Mouse (Mus musculus): ENCODE results near the gene Nmb. TPM values are rescaled to one million over a fixed set of nuclear protein-coding genes. Genes with fewer than 3 reads are reported as not detected.

The Nmb gene
- total and polyA plus RNA-seq, 3 experiments, result 4.9 to 9.8 (median 7.5) TPM

DNA sequence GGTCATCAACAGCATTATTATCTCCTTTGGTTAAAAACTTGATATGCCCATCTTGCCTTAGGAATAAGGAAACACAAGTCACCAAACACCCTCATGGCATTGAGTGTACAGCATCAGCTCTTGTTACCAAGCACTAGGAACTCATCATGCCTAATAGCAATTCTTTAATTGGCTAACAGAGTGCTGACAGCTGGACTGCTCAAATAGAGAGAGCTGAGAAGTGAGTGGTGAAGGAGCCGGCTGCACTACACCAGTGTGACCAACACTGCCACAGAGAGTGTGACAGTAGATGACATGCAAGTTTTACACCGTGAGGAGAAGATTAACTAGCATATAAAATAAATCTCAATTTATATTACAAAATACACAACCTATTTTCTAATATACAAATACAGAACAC, 18.3 kb upstream of the Nmb start:
- Histone ChIP-seq H3K36me3 (ENCODE audit: control insufficient read depth, insufficient read depth, low read length) (no peaks in the 10 kb centered on the region), H3K27me3 (ENCODE audit: control insufficient read depth, insufficient read depth, low read length) (no peaks in the 10 kb centered on the region), H3K4me1 (ENCODE audit: control insufficient read depth, insufficient read depth, low read length) (no peaks in the 10 kb centered on the region), H3K4me3 (no peak overlapping the region), H3K79me2 (replicated peaks; ENCODE audit: control insufficient read depth, insufficient read depth, low read length) (no peaks in the 10 kb centered on the region), H3K27ac (no peak overlapping the region), H3K9ac (ENCODE audit: low read depth, low read length) (no peak overlapping the region)
- TF ChIP-seq POLR2A (IDR thresholded peaks at IDR 0.05; ENCODE audit: insufficient read depth, low read depth, low read length), result no peak
- no peak for TF ChIP-seq EP300 (IDR thresholded peaks at IDR 0.05; ENCODE audit: insufficient read depth, low read depth, low read length)
- TF ChIP-seq CTCF (IDR thresholded peaks at IDR 0.05), result no peak
- intact Hi-C loops (cut with DNase I), result no loop called here
- 62% methylated on average over 2 of the region's 2 CpGs for WGBS
- DNase-seq, result no peak

- 76% methylated on average over 5 of the region's 5 CpGs for WGBS
- no peak for TF ChIP-seq POLR2A (IDR thresholded peaks at IDR 0.05; ENCODE audit: insufficient read depth, low read depth, low read length)
- TF ChIP-seq CTCF (IDR thresholded peaks at IDR 0.05), result no peak
- TF ChIP-seq EP300 (IDR thresholded peaks at IDR 0.05; ENCODE audit: insufficient read depth, low read depth, low read length), result no peak
- H3K4me3 ChIP-seq, result no peak overlapping the region
- H3K27me3 ChIP-seq (ENCODE audit: control insufficient read depth, insufficient read depth, low read length), result no peaks in the 10 kb centered on the region
- no peaks in the 10 kb centered on the region for H3K79me2 ChIP-seq (replicated peaks; ENCODE audit: control insufficient read depth, insufficient read depth, low read length)
- H3K27ac ChIP-seq, result no peak overlapping the region
- intact Hi-C loops (cut with DNase I), result no loop called here
- DNase-seq, result no peak
- H3K9ac ChIP-seq (ENCODE audit: low read depth, low read length), result no peak overlapping the region
- H3K36me3 ChIP-seq (ENCODE audit: control insufficient read depth, insufficient read depth, low read length), result no peaks in the 10 kb centered on the region
- no peaks in the 10 kb centered on the region for H3K4me1 ChIP-seq (ENCODE audit: control insufficient read depth, insufficient read depth, low read length)
Measured at GRCm38 (mm10) chr7:80919647-80920008, 14.8 kb upstream of the Nmb start.

- Histone ChIP-seq H3K27me3 (ENCODE audit: control insufficient read depth, insufficient read depth, low read length) (no peaks in the 10 kb centered on the region), H3K36me3 (ENCODE audit: control insufficient read depth, insufficient read depth, low read length) (no peaks in the 10 kb centered on the region), H3K27ac (no peak overlapping the region), H3K4me1 (ENCODE audit: control insufficient read depth, insufficient read depth, low read length) (no peaks in the 10 kb centered on the region), H3K9ac (ENCODE audit: low read depth, low read length) (no peak overlapping the region), H3K4me3 (no peak overlapping the region), H3K79me2 (replicated peaks; ENCODE audit: control insufficient read depth, insufficient read depth, low read length) (no peaks in the 10 kb centered on the region)
- DNase-seq, result no peak
- intact Hi-C loops (cut with DNase I), result no loop called here
- TF ChIP-seq POLR2A (IDR thresholded peaks at IDR 0.05; ENCODE audit: insufficient read depth, low read depth, low read length), result no peak
- no peak for TF ChIP-seq EP300 (IDR thresholded peaks at IDR 0.05; ENCODE audit: insufficient read depth, low read depth, low read length)
- no peak for TF ChIP-seq CTCF (IDR thresholded peaks at IDR 0.05)
- 61% methylated on average over 8 of the region's 8 CpGs for WGBS
Measured at GRCm38 (mm10) chr7:80918982-80919646, 14.2 kb upstream of the Nmb start.

DNA sequence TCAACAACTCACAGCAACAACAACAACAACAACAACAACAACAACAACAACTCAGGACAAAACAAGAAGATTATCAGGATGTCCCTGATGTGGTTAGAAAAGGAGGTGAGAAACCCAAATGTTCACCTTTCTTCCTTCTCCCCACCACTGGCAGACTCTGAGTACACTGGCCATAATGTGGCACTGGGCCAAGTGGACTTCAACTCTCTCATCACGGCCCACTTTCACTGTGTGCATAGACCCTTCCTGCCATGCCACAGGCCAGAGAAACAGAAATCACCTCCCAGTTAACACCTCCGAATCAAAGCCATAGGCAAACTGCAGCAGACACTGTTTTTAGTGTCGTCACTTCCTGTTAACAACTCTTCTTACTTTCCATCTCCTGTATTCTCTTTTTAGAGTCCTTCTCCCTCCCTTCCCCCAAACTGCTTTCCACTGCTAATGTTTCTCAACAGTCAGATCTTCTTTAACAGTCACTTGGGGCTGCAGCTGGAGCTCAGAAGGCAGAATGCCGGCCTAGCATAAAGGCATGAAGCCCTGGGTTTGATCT, 13.1 kb upstream of the Nmb start:
- no peaks in the 10 kb centered on the region for H3K27me3 ChIP-seq (ENCODE audit: control insufficient read depth, insufficient read depth, low read length)
- no peak overlapping the region for H3K4me3 ChIP-seq
- no peak for DNase-seq
- H3K9ac ChIP-seq (ENCODE audit: low read depth, low read length), result no peak overlapping the region
- intact Hi-C loops (cut with DNase I), result no loop called here
- no peaks in the 10 kb centered on the region for H3K4me1 ChIP-seq (ENCODE audit: control insufficient read depth, insufficient read depth, low read length)
- H3K36me3 ChIP-seq (ENCODE audit: control insufficient read depth, insufficient read depth, low read length), result no peaks in the 10 kb centered on the region
- TF ChIP-seq EP300 (IDR thresholded peaks at IDR 0.05; ENCODE audit: insufficient read depth, low read depth, low read length), result no peak
- no peak for TF ChIP-seq CTCF (IDR thresholded peaks at IDR 0.05)
- no peak for TF ChIP-seq POLR2A (IDR thresholded peaks at IDR 0.05; ENCODE audit: insufficient read depth, low read depth, low read length)
- WGBS, result 78% methylated on average over 4 of the region's 4 CpGs
- no peaks in the 10 kb centered on the region for H3K79me2 ChIP-seq (replicated peaks; ENCODE audit: control insufficient read depth, insufficient read depth, low read length)
- H3K27ac ChIP-seq, result no peak overlapping the region

DNA sequence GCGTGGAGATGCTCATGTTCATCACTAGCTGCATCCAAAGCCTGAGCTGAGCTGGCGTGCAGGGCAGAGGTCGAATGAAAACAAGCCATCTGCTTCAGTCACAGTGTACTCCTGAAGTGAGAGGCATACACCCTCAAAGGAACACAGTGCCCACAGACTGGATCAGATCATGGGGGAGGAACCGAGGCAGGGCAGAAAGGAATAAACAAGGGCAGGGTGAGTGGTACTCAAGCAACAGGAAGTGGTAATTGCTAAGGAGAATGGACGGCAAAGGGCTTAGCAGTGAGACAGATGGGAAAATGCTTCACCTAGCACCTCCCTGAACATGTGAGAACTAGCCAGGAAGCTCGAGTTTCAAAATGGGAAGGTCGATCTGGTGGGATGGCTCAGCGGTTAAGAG, 7.6 kb upstream of the Nmb start:
- intact Hi-C loops (cut with DNase I), result loop anchor here (2.0 kb wide), 1 partner anchor 54 kb away; no protein-coding TSS in a partner anchor
- Histone ChIP-seq H3K4me1 (ENCODE audit: control insufficient read depth, insufficient read depth, low read length) (peaks cover 1% of the 10 kb centered on the region; the same call in 1 of the 2 replicates), H3K36me3 (ENCODE audit: control insufficient read depth, insufficient read depth, low read length) (no peaks in the 10 kb centered on the region; the same call in 1 of the 2 replicates), H3K4me3 (no peak overlapping the region), H3K27ac (no peak overlapping the region), H3K79me2 (replicated peaks; ENCODE audit: control insufficient read depth, insufficient read depth, low read length) (no peaks in the 10 kb centered on the region), H3K27me3 (ENCODE audit: control insufficient read depth, insufficient read depth, low read length) (no peaks in the 10 kb centered on the region), H3K9ac (ENCODE audit: low read depth, low read length) (no peak overlapping the region)
- no peak for TF ChIP-seq CTCF (IDR thresholded peaks at IDR 0.05)
- 78% methylated on average over 8 of the region's 8 CpGs for WGBS
- DNase-seq, result no peak

DNA sequence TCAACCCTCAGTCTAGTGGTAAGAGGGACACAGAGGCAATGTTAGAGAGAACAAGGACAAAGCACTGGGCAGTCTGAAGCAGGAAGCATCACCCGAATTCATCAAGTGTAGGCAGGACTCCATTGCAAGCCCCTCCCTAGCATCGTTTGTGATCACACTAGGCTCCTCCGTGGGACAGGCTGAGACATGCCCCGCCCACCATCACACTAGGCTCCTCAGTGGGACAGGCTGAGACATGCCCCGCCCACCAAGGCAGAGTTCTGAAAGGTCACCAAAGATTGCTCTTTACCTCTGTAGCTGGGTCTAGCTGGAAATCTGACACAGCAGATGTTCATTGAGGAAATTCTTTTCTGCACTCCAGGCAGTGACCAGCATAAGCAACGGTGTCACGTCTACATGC, 6.2 kb upstream of the Nmb start:
- H3K4me1 ChIP-seq (ENCODE audit: control insufficient read depth, insufficient read depth, low read length), result peaks cover 1% of the 10 kb centered on the region; the same call in 1 of the 2 replicates
- H3K4me3 ChIP-seq, result no peak overlapping the region
- intact Hi-C loops (cut with DNase I), result no loop called here
- no peaks in the 10 kb centered on the region for H3K27me3 ChIP-seq (ENCODE audit: control insufficient read depth, insufficient read depth, low read length)
- no peak overlapping the region for H3K9ac ChIP-seq (ENCODE audit: low read depth, low read length)
- H3K27ac ChIP-seq, result no peak overlapping the region
- H3K79me2 ChIP-seq (replicated peaks; ENCODE audit: control insufficient read depth, insufficient read depth, low read length), result no peaks in the 10 kb centered on the region
- no peak for TF ChIP-seq POLR2A (IDR thresholded peaks at IDR 0.05; ENCODE audit: insufficient read depth, low read depth, low read length)
- TF ChIP-seq EP300 (IDR thresholded peaks at IDR 0.05; ENCODE audit: insufficient read depth, low read depth, low read length), result no peak
- no peak for TF ChIP-seq CTCF (IDR thresholded peaks at IDR 0.05)
- H3K36me3 ChIP-seq (ENCODE audit: control insufficient read depth, insufficient read depth, low read length), result no peaks in the 10 kb centered on the region; the same call in 1 of the 2 replicates
- no peak for DNase-seq
- WGBS, result 72% methylated on average over 7 of the region's 7 CpGs

Measured in heart, adult 2 months (tissue).